Mouse (Mus musculus) kidney, adult 11 months (tissue): ENCODE measurements around the gene Mapk11.
A peak's percentile ranks its signal among the peaks of the same experiment; 100 is the strongest.

Experiments used
- DNase-seq: peaks from one replicate; pipeline ENCODE4 v3.0.0; 2022

The Mapk11 gene

DNA sequence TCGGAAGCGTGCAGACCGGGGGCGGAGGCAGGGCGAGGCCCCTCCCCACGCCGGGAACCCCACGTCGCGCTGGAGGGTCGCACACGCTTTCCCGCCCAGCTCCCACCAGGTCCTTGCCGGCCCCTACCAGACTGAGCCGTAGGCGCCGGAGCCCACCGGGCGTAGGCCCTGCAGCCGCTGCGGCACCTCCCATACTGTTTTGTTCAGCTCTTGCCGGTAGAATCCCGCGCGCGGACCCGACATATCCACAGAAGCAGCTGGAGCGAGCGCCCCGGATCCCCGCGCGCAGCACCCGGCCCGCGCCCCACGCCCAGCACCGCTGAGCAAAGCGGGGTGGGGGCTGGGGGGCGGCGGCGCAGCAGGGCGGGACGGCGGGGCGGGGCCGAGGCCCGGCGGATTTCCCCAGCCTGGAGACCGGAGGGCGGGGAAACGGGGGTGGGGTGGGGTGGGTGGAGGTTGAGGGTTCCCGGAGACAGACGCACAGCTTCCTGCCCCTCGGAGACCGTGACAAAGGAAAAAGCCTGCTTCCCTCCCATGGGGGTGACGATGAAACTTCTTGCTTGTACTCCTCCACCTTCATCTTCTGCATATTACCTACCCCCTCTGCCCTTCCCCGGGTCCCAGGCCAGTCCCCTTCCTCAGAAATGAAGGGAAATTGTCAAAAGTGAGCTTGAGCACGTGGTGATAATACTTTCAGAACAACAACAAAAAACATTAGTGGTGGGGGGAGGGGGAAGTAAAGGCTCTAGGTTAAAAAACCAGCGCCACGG is at the start of gene Mapk11:
TSS of gene Mapk11 (minus strand) at position 358 of the 770 bp plus-strand sequence.
- DNase-seq, result no peak

- DNase-seq, result no peak
Measured at GRCm38 (mm10) chr15:89197056-89197455, 47.6 kb upstream of the Mapk11 start.

- peak; percentile 97 for DNase-seq
Measured at GRCm38 (mm10) chr15:89196313-89196706, 46.9 kb upstream of the Mapk11 start, which contains the start of gene Dennd6b. Gene Dennd6b, minus strand, starts transcription at chr15:89196496.

DNA sequence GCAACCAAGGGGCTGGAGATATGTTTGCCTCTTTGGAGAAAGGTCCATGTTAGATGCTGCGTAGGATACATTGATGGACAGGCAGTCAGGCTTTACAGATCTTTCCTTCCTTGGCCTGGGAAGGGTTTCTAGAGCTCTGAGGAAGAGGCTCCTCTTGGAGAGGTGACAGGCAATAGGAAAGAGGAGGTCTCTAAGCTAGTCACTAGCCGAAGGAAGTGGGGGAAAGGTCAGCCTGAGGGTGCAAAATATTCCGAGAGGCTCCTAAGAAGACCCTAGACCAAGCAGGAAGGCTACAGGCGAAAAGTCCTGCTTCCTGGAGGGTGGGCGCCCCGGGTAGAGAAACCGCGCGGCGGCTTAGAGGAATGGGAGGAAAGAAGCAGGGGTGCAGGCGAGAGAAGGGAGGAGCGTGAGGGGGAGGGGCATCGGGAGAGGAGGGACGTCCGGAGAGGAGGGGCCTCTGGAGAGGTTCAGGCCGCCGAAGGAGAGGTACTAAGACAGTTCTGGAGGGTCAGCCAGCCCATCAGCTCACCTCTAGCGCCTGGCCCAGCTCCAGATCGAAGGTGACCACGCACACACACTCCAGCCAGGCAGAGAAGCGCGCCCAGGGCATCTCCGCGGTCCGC is 46.4 kb upstream of the Mapk11 start:
- peak; percentile 92 for DNase-seq

- DNase-seq, result no peak
Measured at GRCm38 (mm10) chr15:89195261-89195681, 45.8 kb upstream of the Mapk11 start.

- no peak for DNase-seq
Measured at GRCm38 (mm10) chr15:89184937-89185227, 35.5 kb upstream of the Mapk11 start.

GRCm38 (mm10) chr15:89184141-89184936 is 34.9 kb upstream of the Mapk11 start:
- DNase-seq, result no peak

GRCm38 (mm10) chr15:89182842-89183241 is 33.4 kb upstream of the Mapk11 start:
- no peak for DNase-seq

- peak; percentile 64 for DNase-seq
Measured at GRCm38 (mm10) chr15:89182328-89182741, 32.9 kb upstream of the Mapk11 start.

GRCm38 (mm10) chr15:89181561-89182270 is 32.3 kb upstream of the Mapk11 start:
- no peak for DNase-seq

GRCm38 (mm10) chr15:89180571-89181229 is 31.3 kb upstream of the Mapk11 start, which contains the start of gene Plxnb2:
Gene Plxnb2, minus strand, starts transcription at chr15:89180788.
- peak; percentile 87 for DNase-seq

DNA sequence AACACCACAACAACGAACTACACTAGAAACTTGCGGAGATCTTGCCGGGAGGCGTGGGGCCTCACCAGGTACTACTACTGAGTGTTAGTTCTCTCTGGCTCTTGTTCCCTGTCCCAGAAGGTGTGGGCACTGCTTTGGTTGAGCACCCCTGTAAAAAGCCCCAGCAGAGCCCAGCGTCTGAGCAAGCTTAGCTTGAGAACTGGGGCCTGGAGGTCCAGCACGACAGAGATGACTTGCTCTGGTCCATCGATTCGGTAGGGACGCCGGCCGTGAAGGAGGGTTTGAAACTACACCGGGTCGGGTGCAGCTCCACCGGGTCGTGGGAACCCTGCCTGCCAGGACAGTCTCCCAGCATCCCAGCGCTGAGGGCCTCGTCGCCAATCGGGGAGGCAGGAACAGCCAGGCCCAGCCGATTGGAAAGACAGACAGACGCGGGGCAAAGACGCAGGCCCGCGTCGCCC is 30.7 kb upstream of the Mapk11 start:
- DNase-seq, result no peak

- DNase-seq, result no peak
Measured at GRCm38 (mm10) chr15:89179630-89179964, 30.2 kb upstream of the Mapk11 start.

- peak; percentile 96 for DNase-seq
Measured at GRCm38 (mm10) chr15:89178954-89179629, 29.7 kb upstream of the Mapk11 start.

- DNase-seq, result no peak
Measured at GRCm38 (mm10) chr15:89178260-89178860, 28.9 kb upstream of the Mapk11 start.

GRCm38 (mm10) chr15:89177576-89178259 is 28.3 kb upstream of the Mapk11 start:
- peak; percentile 62 for DNase-seq

DNA sequence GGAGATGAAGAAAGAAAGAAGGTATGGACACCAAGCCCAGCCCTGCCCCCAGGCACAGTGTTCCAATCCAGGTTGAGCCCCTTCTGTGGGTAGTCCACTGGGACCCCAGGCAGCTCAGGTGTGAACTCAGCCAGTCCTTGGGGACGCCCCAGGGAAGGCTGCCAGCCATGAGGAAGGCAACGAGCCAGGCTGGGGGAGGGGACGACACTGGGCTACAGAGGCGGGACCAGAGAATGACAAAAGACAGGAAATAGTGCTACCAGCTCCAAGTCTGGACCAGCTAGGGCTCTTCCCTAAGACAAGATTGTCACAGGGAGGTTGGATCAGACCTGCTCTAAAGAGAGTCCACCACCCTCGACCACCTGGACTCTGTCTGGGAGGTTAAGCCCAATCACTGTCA is 27.7 kb upstream of the Mapk11 start:
- peak; percentile 92 for DNase-seq

DNA sequence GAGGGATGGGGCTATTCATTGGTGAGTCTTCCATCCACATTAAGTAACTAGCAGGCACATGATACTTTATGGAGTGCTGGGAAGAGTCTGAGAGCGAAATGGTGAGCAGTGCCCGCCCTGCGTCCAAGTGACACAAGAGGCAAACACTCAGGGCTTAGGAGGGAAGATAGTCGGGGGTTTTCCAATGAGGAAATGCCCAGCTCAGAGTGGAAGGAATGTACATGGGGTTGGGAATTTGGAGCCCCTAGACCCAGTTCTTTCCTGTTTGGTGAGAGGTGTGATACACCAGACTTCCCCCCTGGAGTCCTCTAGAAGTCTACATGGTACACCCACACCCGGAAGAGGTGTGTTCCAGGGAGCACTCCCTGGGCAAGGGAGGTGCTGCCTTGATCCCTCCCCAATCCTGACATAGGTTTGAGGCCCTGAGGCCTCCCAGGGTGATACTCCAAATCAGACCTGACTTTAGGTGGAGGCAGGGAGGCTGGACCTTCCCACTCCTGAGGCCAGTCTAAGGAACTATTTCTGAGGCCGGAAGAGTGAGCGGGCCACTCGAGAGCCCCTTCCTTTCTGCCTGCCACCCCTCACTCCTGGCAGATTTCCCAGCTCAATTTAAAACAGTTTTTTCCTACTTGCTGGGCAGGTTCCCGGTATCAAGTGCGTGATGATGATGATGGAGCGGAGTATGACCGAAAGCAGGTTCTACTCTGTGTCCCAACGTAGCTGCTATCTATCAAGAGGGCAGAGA is 26.2 kb upstream of the Mapk11 start:
- no peak for DNase-seq

- peak; percentile 59 for DNase-seq
Measured at GRCm38 (mm10) chr15:89174889-89175339, 25.5 kb upstream of the Mapk11 start.

DNA sequence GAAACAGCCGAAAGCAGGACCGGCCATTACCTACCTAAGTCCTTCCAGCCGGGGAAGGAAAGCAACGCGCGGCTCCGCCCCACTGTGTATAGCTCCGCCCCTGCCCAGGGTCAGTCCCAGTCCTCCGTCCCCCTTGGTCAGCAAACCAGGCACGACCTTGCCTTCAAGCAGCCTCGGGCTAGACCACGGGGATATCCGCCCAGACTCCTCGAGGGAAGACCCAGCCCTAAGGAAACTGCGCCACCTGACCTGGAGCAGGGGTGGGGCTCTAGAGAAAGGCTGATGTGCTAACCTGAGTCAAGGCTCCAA is 24.4 kb upstream of the Mapk11 start:
- DNase-seq, result peak; percentile 94
